Mouse (Mus musculus) thymus, adult 2 months (tissue): ENCODE measurements around the gene Acly.

Source experiments
- CTCF ChIP-seq: fragments of 200-500 bp; IDR thresholded peaks from 2 replicates; pipeline ENCODE4 v1.5.1; 2012; ENCODE audit warnings: mild to moderate bottlenecking, control low read depth, low read length, moderate library complexity, borderline replicate concordance; ENCODE audit not compliant: control insufficient read depth, poor library complexity, insufficient read depth; ENCODE audit errors: extremely low read depth
- POLR2A ChIP-seq: fragments of 200-500 bp; IDR thresholded peaks from 2 replicates; pipeline ENCODE4 v1.6.1; 2012; ENCODE audit warnings: mild to moderate bottlenecking, low read length, control low read depth, moderate library complexity; ENCODE audit not compliant: control insufficient read depth, poor library complexity, insufficient read depth; ENCODE audit errors: extremely low read depth

DNA sequence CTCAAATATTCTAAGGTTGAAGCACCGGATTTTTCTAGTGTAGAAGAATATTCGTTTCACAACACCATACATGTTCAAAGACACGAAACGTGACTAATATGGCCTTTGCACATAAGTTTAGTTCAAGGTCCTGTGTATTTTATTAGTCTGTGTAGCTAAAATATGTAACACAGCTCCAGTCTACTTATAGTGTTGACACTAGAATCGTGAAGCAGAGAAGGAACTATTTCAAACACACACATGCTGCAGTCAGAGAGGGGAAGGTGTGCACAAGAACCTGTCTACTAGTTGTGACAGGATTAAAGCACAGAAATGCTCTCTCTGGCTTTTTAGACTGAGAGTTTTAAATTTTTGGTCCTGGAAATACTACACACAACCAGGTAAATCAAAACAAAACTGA, 70.1 kb downstream of the Acly start:
- TF ChIP-seq POLR2A, result no peak
- no peak for TF ChIP-seq CTCF
